Mouse (Mus musculus) limb, embryonic 12.5 days (tissue): ENCODE data around the gene Rabif. TPM values are rescaled to one million over a fixed set of nuclear protein-coding genes. Genes with fewer than 3 reads are reported as not detected.

Experiments used
- ATAC-seq: fragments of 200-750 bp; cut with Nextera tagmentation; 2 replicates; pipeline ENCODE4 v1.8.0; 2017; ENCODE audit warnings: low read depth, moderate TSS enrichment; ENCODE audit not compliant: insufficient number of reproducible peaks, insufficient read depth, low FRiP score, low TSS enrichment
- H3K27ac ChIP-seq: fragments of 300-500 bp; sonication (generic); 2 replicates; pipeline ENCODE4 v1.5.1; 2016; ENCODE audit warnings: mild to moderate bottlenecking, moderate library complexity
- H3K27me3 ChIP-seq: fragments of 300-500 bp; sonication (generic); 2 replicates; pipeline ENCODE4 v1.6.1; 2016; ENCODE audit warnings: mild to moderate bottlenecking, moderate library complexity
- H3K36me3 ChIP-seq: fragments of 300-500 bp; sonication (generic); 2 replicates; pipeline ENCODE4 v1.6.1; 2016; ENCODE audit warnings: mild to moderate bottlenecking, moderate library complexity
- H3K4me1 ChIP-seq: fragments of 300-500 bp; sonication (generic); replicated peaks from 2 replicates; pipeline ENCODE4 v1.6.1; 2016
- H3K4me2 ChIP-seq: fragments of 300-500 bp; sonication (generic); 2 replicates; pipeline ENCODE4 v1.6.1; 2016; ENCODE audit warnings: mild to moderate bottlenecking, moderate library complexity
- H3K4me3 ChIP-seq: fragments of 300-500 bp; sonication (generic); replicated peaks from 2 replicates; pipeline ENCODE4 v1.5.1; 2016; ENCODE audit warnings: mild to moderate bottlenecking
- H3K9ac ChIP-seq: fragments of 300-500 bp; sonication (generic); replicated peaks from 2 replicates; pipeline ENCODE4 v1.6.1; 2016; ENCODE audit warnings: mild to moderate bottlenecking, moderate library complexity
- H3K9me3 ChIP-seq: fragments of 300-500 bp; sonication (generic); 2 replicates; pipeline ENCODE4 v1.6.1; 2016; ENCODE audit warnings: mild to moderate bottlenecking, moderate library complexity
- WGBS: fragments of 180-500 bp; shearing (Covaris S2); methylation state at CpG from one replicate; pipeline ENCODE4 v1.1.7; 2016; 5-methylcytosine and 5-hydroxymethylcytosine counted together
- polyA plus RNA-seq: library from polyadenylated mRNA; unstranded; fragments of >200 nt; fragmentation: Nextera tagmentation; extraction: Ambion mirVana; gene quantifications from 2 replicates; pipeline ENCODE4 v1.2.1, GENCODE M21; 2016

Rabif gene
- polyA plus RNA-seq, 1 experiment from 2014 or later, result 32.6 TPM

GRCm38 (mm10) chr1:134555871-134556670, 61.6 kb downstream of the Rabif start:
- Histone ChIP-seq H3K27me3 (no peaks in the 10 kb centered on the region), H3K9me3 (no peaks in the 10 kb centered on the region), H3K4me1 (peaks cover 20% of the 10 kb centered on the region), H3K4me2 (peak overlapping the region; percentile 88), H3K4me3 (peak overlapping the region; percentile 61), H3K9ac (peak overlapping the region; percentile 79), H3K36me3 (no peaks in the 10 kb centered on the region), H3K27ac (peak overlapping the region; percentile 94)
- peak; percentile 58 for ATAC-seq
- under 1% methylated on average over 46 of the region's 46 CpGs for WGBS

GRCm38 (mm10) chr1:134556671-134557218, 62.3 kb downstream of the Rabif start:
- peaks cover 20% of the 10 kb centered on the region for H3K4me1 ChIP-seq
- H3K9ac ChIP-seq, result peak overlapping the region; percentile 79
- H3K4me3 ChIP-seq, result peak overlapping the region; percentile 61
- peak overlapping the region; percentile 88 for H3K4me2 ChIP-seq
- H3K36me3 ChIP-seq, result no peaks in the 10 kb centered on the region
- under 1% methylated on average over 35 of the region's 35 CpGs for WGBS
- H3K27ac ChIP-seq, result peak overlapping the region; percentile 94
- no peaks in the 10 kb centered on the region for H3K27me3 ChIP-seq
- no peaks in the 10 kb centered on the region for H3K9me3 ChIP-seq
- peak; percentile 96 for ATAC-seq

Other genes starting within 250 kb of the Rabif start
- gene Myog, start 204.7 kb upstream of the Rabif start, polyA plus RNA-seq, result 108 and 119 TPM in 2 replicates
- gene Ppfia4, start 161.7 kb upstream of the Rabif start, polyA plus RNA-seq, result 6.5 and 6.7 TPM in 2 replicates
- gene Tmem183a, start 132.7 kb upstream of the Rabif start, polyA plus RNA-seq, result 96.6 and 99.3 TPM in 2 replicates
- not detected in 2 replicates for gene 4933406M09Rik, start 108.7 kb upstream of the Rabif start, polyA plus RNA-seq
- gene Cyb5r1, start 89.1 kb upstream of the Rabif start, polyA plus RNA-seq, result 42.6 and 44.0 TPM in 2 replicates
- gene Adipor1, start 79.3 kb upstream of the Rabif start, polyA plus RNA-seq, result 80.7 and 86.4 TPM in 2 replicates
- gene Klhl12, start 39.1 kb upstream of the Rabif start, polyA plus RNA-seq, result 35.0 and 37.8 TPM in 2 replicates
- not detected in 2 replicates for gene Mgat4e, start 55.0 kb downstream of the Rabif start, polyA plus RNA-seq
- gene Kdm5b, start 65.5 kb downstream of the Rabif start, polyA plus RNA-seq, result 105 and 111 TPM in 2 replicates
- 0.14 and 0.34 TPM in 2 replicates for gene Syt2, start 152.0 kb downstream of the Rabif start, polyA plus RNA-seq